Mouse (Mus musculus) ES-Bruce4 (cell line): ENCODE data around the gene Irf2bpl.

Experiments
- CTCF ChIP-seq: IDR thresholded peaks from one replicate; pipeline ENCODE4 v1.8.1; 2011; ENCODE audit warnings: low read depth, low read length
- POLR2A ChIP-seq: IDR thresholded peaks from one replicate; pipeline ENCODE4 v1.8.1; 2011; ENCODE audit warnings: low read length; ENCODE audit not compliant: insufficient read depth

GRCm38 (mm10) chr12:86857290-86857689 is 27.3 kb downstream of the Irf2bpl start:
- TF ChIP-seq CTCF: no peak
- TF ChIP-seq POLR2A: no peak
